Mouse (Mus musculus): Measurements from ENCODE around the gene Rrp9. TPM values are rescaled to one million over a fixed set of nuclear protein-coding genes. Genes with fewer than 3 reads are reported as not detected.

Gene Rrp9
- total RNA-seq, 2 experiments from 2014 or later: 35.0 to 38.1 TPM

DNA sequence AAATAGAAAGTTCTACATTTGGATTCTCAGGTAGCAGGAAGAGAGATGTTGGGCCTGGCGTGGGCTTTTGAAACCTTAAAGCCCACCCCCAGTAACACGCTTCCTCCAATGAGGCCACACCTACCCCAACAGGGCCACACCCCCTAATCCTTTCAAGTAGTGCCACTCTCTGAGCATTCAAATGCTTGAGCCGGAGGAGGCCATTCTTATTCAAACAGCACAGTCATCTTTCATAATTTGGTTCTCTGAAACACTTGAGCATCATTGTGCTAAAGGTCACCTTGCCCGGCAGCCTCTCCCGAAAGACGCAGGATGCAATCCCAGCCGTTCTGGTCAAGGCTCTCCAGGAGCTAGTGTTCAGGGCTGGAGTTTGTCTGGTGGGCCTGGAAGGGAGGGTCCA, 58.5 kb downstream of the Rrp9 start:
- DNase-seq: no peak

DNA sequence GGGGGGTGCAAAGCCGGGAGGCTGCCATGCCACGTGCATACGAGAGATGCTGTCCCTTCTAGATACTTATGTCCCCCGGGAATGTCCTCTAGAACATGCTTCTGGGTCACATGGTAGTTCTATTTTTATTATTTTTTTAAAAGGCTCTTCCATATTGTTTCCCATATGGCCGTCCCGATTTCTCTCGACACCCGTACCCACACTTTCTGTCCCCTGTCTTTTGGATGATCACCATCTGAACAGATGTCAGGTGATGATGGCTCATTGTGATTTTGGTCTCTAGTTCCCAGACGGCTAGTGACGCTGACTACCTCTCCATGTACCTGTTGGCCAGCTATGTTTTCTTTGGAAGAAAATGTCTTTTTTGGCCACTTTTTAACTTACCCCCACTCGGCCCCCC, 59.2 kb downstream of the Rrp9 start:
- DNase-seq: no peak

Other genes with a start within 250 kb of the Rrp9 start
- gene Alas1, start 227.3 kb upstream of the Rrp9 start, total RNA-seq (2021): 100 to 1,000 TPM; 138 to 142 TPM
- 10 to 100 TPM; 10.6 to 12.2 TPM for gene Poc1a, start 194.9 kb upstream of the Rrp9 start, total RNA-seq (2021)
- 10 to 100 TPM; 86.0 to 88.6 TPM for gene Dusp7, start 107.3 kb upstream of the Rrp9 start, total RNA-seq (2021)
- gene Rpl29, start 46.5 kb upstream of the Rrp9 start, total RNA-seq (2021): 100 to 1,000 TPM; 265 to 274 TPM
- gene Acy1, start 37.6 kb upstream of the Rrp9 start, total RNA-seq (2021): 10 to 100 TPM; 11.3 to 15.5 TPM
- gene Abhd14b, start 28.5 kb upstream of the Rrp9 start, total RNA-seq (2021): 10 to 100 TPM; 11.3 to 11.9 TPM
- gene Abhd14a, start 28.3 kb upstream of the Rrp9 start, total RNA-seq (2021): 10 to 100 TPM; 38.5 to 41.0 TPM
- 100 to 1,000 TPM; 175 to 176 TPM for gene Pcbp4, start 22.7 kb upstream of the Rrp9 start, total RNA-seq (2021)
- 10 to 100 TPM in 1 of 2 experiments, 1 to 10 TPM in 1; 9.2 to 10.4 TPM for gene Gpr62, start 10.0 kb upstream of the Rrp9 start, total RNA-seq (2021)
- gene Parp3, start 986 bp downstream of the Rrp9 start, total RNA-seq (2021): 1 to 10 TPM; 3.1 to 3.2 TPM
- gene Iqcf1, start 24.0 kb downstream of the Rrp9 start, total RNA-seq (2021): not detected
- gene Iqcf5, start 38.6 kb downstream of the Rrp9 start, total RNA-seq (2021): not detected
- not detected for gene Iqcf3, start 85.7 kb downstream of the Rrp9 start, total RNA-seq (2021)
- not detected for gene Iqcf4, start 95.0 kb downstream of the Rrp9 start, total RNA-seq (2021)
- not detected for gene Iqcf6, start 150.6 kb downstream of the Rrp9 start, total RNA-seq (2021)
- 10 to 100 TPM; 64.9 to 80.7 TPM for gene Grm2, start 180.1 kb downstream of the Rrp9 start, total RNA-seq (2021)
- gene Tex264, start 210.0 kb downstream of the Rrp9 start, total RNA-seq (2021): 10 to 100 TPM; 90.6 to 95.8 TPM